Mouse (Mus musculus) forebrain, embryonic 14.5 days (tissue): ENCODE results near the gene S100a16. TPM values are rescaled to one million over a fixed set of nuclear protein-coding genes. Genes with fewer than 3 reads are reported as not detected.

ENCODE experiments used
- ATAC-seq: fragments of 200-750 bp; cut with Nextera tagmentation; 2 replicates; pipeline ENCODE4 v1.8.0; 2017; ENCODE audit warnings: mild to moderate bottlenecking, moderate library complexity
- DNase-seq: peaks from one replicate; pipeline ENCODE4 v3.0.0-alpha.2; 2015; ENCODE audit warnings: low spot score
- H3K27ac ChIP-seq: fragments of 300-500 bp; sonication (generic); 2 replicates; pipeline ENCODE4 v1.5.1; 2014; ENCODE audit warnings: low read depth, mild to moderate bottlenecking, control low read depth, low read length, moderate library complexity
- H3K27me3 ChIP-seq: fragments of 300-500 bp; sonication (generic); replicated peaks from 2 replicates; pipeline ENCODE4 v1.6.1; 2014; ENCODE audit warnings: low read length, control low read depth, mixed read lengths; ENCODE audit not compliant: control insufficient read depth, insufficient read depth
- H3K36me3 ChIP-seq: fragments of 300-500 bp; sonication (generic); 2 replicates; pipeline ENCODE4 v1.6.1; 2014; ENCODE audit warnings: low read length, control low read depth; ENCODE audit not compliant: control insufficient read depth, insufficient read depth
- H3K4me1 ChIP-seq: fragments of 300-500 bp; sonication (generic); 2 replicates; pipeline ENCODE4 v1.6.1; 2014; ENCODE audit warnings: antibody characterized with exemption, low read length, control low read depth; ENCODE audit not compliant: control insufficient read depth, insufficient read depth
- H3K4me2 ChIP-seq: fragments of 300-500 bp; sonication (generic); 2 replicates; pipeline ENCODE4 v1.6.1; 2014; ENCODE audit warnings: mild to moderate bottlenecking, control low read depth, low read length
- H3K4me3 ChIP-seq: fragments of 300-500 bp; sonication (generic); 2 replicates; pipeline ENCODE4 v1.5.1; 2014; ENCODE audit warnings: low read depth, low read length, control low read depth
- H3K9ac ChIP-seq: fragments of 300-500 bp; sonication (generic); 2 replicates; pipeline ENCODE4 v1.6.1; 2014; ENCODE audit warnings: mild to moderate bottlenecking, low read length, control low read depth, moderate library complexity
- H3K9me3 ChIP-seq: fragments of 300-500 bp; sonication (generic); replicated peaks from 2 replicates; pipeline ENCODE4 v1.6.1; 2016; ENCODE audit warnings: low read length, control low read depth, mixed read lengths; ENCODE audit not compliant: control insufficient read depth
- WGBS: fragments of 180-500 bp; shearing (Covaris S2); extraction: QIAGEN DNeasy Blood & Tissue Kit; methylation state at CpG from one replicate; pipeline ENCODE4 v1.1.7; 2014; 5-methylcytosine and 5-hydroxymethylcytosine counted together
- polyA plus RNA-seq: library from polyadenylated mRNA; unstranded; fragments of >200 nt; fragmentation: Nextera tagmentation; extraction: Ambion mirVana; gene quantifications from 2 replicates; pipeline ENCODE4 v1.2.1, GENCODE M21; 2014

S100a16 gene
- polyA plus RNA-seq, 1 experiment from 2014 or later, result 43.2 TPM

GRCm38 (mm10) chr3:90505216-90505615, 31.8 kb upstream of the S100a16 start:
- ATAC-seq (no peak), DNase-seq (no peak)
- Histone ChIP-seq H3K36me3 (peaks cover 72% of the 10 kb centered on the region), H3K9me3 (no peaks in the 10 kb centered on the region), H3K4me2 (no peak overlapping the region), H3K4me3 (no peak overlapping the region), H3K4me1 (peaks cover 11% of the 10 kb centered on the region), H3K27ac (no peak overlapping the region), H3K27me3 (no peaks in the 10 kb centered on the region), H3K9ac (no peak overlapping the region)
- WGBS, result 90% methylated on average over 5 of the region's 5 CpGs

- WGBS, result 94% methylated on average over 3 of the region's 3 CpGs
- H3K4me2 ChIP-seq, result no peak overlapping the region
- no peak for ATAC-seq
- no peaks in the 10 kb centered on the region for H3K27me3 ChIP-seq
- H3K4me3 ChIP-seq, result no peak overlapping the region
- no peak overlapping the region for H3K27ac ChIP-seq
- H3K4me1 ChIP-seq, result peaks cover 11% of the 10 kb centered on the region
- H3K36me3 ChIP-seq, result peaks cover 64% of the 10 kb centered on the region
- H3K9ac ChIP-seq, result no peak overlapping the region
- DNase-seq, result no peak
- no peaks in the 10 kb centered on the region for H3K9me3 ChIP-seq
These were observed 30.7 kb upstream of the S100a16 start for GRCm38 (mm10) chr3:90506362-90506761.

DNA sequence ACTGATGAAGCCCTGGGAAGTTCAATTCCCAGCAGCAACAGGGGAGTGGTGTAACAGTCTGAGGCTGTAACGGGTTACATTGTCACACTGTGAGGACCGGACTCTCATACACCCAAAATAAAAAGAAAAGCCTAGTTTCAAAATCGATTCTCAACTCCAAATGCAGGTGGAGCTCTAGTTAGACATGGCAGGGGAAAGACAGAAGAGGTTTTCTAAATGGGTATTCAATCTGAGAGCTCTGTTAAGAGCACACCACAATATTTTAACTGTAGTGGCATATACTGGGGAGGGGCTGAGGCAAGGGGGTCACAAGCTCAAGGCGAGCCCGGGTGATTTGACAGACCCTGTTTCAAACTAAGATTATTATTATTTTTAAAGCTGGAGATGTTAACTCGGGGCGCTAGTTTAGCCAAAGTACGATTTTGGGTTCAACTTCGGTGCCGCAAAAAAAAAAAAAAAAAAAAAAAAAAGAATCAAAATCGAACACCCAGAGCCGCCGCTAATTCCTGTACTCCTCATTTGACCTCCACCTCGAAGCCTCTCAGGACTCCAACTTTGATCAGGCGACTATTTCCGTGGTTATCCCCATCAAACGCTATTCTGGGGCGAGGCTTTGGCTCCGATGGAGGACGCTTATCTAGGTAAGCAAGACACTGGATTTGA, 28.6 kb upstream of the S100a16 start:
- no peaks in the 10 kb centered on the region for H3K9me3 ChIP-seq
- 1% methylated on average over 20 of the region's 20 CpGs for WGBS
- H3K4me2 ChIP-seq, result peak overlapping the region; percentile 83
- peaks cover 11% of the 10 kb centered on the region for H3K4me1 ChIP-seq
- peaks cover 44% of the 10 kb centered on the region for H3K36me3 ChIP-seq
- H3K27ac ChIP-seq, result peak overlapping the region; percentile 92; the same call in 1 of the 2 replicates
- peak overlapping the region; percentile 93 for H3K4me3 ChIP-seq
- H3K9ac ChIP-seq, result peak overlapping the region; percentile 99
- ATAC-seq (no peak; the same call in 1 of the 2 replicates), DNase-seq (no peak)
- H3K27me3 ChIP-seq, result peaks cover 2% of the 10 kb centered on the region; the same call in 1 of the 2 replicates

GRCm38 (mm10) chr3:90508950-90509746, 27.9 kb upstream of the S100a16 start, which contains the start of gene Chtop:
Gene Chtop, minus strand, starts transcription at chr3:90509498.
- H3K9ac ChIP-seq, result peak within 1 kb of the TSS; percentile 99
- H3K27me3 ChIP-seq, result peaks cover 9% of the 10 kb centered on the region; the same call in 1 of the 2 replicates
- peaks cover 11% of the 10 kb centered on the region for H3K4me1 ChIP-seq
- under 1% methylated on average over 65 of the region's 66 CpGs for WGBS
- peak; percentile 100 for DNase-seq
- peaks cover 36% of the 10 kb centered on the region for H3K36me3 ChIP-seq
- no peaks in the 10 kb centered on the region for H3K9me3 ChIP-seq
- ATAC-seq, result peak; percentile 95
- peak within 1 kb of the TSS; percentile 93 for H3K4me3 ChIP-seq
- peak within 1 kb of the TSS; percentile 92 for H3K27ac ChIP-seq
- H3K4me2 ChIP-seq, result peak within 1 kb of the TSS; percentile 83

DNA sequence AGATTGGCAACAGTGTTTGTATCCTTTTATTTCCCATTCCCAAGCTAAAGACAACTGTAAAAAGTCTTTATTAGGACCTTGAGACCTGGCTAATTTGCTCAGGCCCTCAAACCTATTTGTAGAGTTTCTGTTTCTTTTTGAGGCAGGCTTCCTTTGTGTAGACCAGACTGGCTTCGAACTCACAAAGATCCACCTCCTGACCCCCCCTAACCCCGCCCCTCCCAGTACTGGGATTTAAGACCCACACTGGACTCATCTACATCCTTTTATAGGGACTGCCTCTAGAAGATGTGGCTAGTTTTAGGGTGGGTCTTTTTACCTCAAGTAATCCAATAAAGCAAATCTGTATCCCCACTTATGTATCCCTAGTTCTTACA, 27.3 kb upstream of the S100a16 start:
- H3K4me1 ChIP-seq, result peaks cover 11% of the 10 kb centered on the region
- H3K9ac ChIP-seq, result peak overlapping the region; percentile 32; the same call in 1 of the 2 replicates
- peaks cover 30% of the 10 kb centered on the region for H3K36me3 ChIP-seq
- H3K27ac ChIP-seq, result peak overlapping the region; percentile 48; the same call in 1 of the 2 replicates
- ATAC-seq (peak; percentile 32), DNase-seq (no peak)
- WGBS, result 12% methylated on average over 2 of the region's 2 CpGs
- H3K9me3 ChIP-seq, result no peaks in the 10 kb centered on the region
- peak overlapping the region; percentile 41 for H3K4me2 ChIP-seq
- H3K27me3 ChIP-seq, result peaks cover 9% of the 10 kb centered on the region; the same call in 1 of the 2 replicates
- peak overlapping the region; percentile 93 for H3K4me3 ChIP-seq

DNA sequence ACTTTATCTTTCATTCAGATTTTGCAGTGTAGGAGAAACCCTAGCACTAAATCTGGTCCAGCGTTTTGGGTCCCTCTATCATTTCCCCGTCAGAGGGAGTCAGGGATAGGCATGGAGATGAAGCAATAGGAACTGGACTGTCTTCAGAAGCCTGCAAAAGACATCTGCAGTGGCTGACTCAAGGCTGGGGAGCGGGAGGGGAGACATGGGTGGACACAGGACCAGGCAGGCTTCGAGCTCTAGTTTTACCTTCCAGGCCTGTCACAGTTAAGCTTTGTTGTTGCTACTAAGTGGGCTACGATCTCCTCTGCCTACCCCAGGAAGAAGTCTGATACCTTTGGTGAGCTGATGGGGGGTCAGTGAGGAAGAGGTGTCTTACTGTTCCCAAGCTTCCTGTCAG, 24.8 kb upstream of the S100a16 start:
- DNase-seq (no peak), ATAC-seq (no peak)
- no peak overlapping the region for H3K4me3 ChIP-seq
- no peak overlapping the region for H3K4me2 ChIP-seq
- H3K9me3 ChIP-seq, result no peaks in the 10 kb centered on the region
- peaks cover 5% of the 10 kb centered on the region for H3K36me3 ChIP-seq
- H3K27ac ChIP-seq, result no peak overlapping the region
- WGBS, result 91% methylated on average over 5 of the region's 5 CpGs
- H3K4me1 ChIP-seq, result peaks cover 14% of the 10 kb centered on the region
- peaks cover 9% of the 10 kb centered on the region; the same call in 1 of the 2 replicates for H3K27me3 ChIP-seq
- H3K9ac ChIP-seq, result no peak overlapping the region

DNA sequence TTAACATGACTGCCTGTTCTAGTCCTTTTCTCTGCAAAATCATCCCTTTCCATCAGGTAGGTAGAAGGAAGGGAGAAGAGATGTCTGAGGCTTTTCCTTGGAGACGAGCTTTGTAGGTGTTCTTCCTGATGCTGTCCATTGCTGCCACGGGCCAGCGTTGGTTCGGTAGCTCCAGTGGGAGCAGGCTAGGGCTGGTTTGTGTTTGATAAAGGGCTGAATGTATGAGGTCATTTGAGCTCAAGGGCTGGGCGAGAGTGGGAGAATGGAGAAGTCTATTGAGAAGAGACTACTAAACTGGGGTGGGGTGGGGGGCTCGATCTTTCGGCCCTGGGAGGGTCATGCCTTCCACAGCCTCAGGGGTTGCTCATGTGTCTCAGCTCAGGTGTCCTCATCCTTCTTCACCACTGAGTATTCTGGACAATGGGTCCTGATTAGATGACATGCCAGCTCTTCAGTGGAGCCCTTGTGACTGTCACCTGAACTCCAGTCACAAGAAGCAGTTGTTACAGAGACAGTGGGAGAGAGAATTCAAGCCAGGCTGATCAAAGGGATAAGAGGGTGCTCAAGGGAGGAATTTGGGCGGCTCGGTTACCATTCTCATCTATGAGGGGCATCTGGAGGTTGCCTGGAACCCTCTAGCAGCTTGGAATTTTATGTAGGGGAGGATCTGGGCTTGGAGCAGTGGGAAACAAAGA, 24.0 kb upstream of the S100a16 start:
- no peak for DNase-seq
- Histone ChIP-seq H3K27ac (no peak overlapping the region), H3K4me3 (no peak overlapping the region), H3K9ac (no peak overlapping the region), H3K9me3 (no peaks in the 10 kb centered on the region), H3K4me1 (peaks cover 6% of the 10 kb centered on the region), H3K27me3 (peaks cover 9% of the 10 kb centered on the region; the same call in 1 of the 2 replicates), H3K4me2 (no peak overlapping the region), H3K36me3 (no peaks in the 10 kb centered on the region)
- no peak for ATAC-seq
- 79% methylated on average over 9 of the region's 9 CpGs for WGBS

DNA sequence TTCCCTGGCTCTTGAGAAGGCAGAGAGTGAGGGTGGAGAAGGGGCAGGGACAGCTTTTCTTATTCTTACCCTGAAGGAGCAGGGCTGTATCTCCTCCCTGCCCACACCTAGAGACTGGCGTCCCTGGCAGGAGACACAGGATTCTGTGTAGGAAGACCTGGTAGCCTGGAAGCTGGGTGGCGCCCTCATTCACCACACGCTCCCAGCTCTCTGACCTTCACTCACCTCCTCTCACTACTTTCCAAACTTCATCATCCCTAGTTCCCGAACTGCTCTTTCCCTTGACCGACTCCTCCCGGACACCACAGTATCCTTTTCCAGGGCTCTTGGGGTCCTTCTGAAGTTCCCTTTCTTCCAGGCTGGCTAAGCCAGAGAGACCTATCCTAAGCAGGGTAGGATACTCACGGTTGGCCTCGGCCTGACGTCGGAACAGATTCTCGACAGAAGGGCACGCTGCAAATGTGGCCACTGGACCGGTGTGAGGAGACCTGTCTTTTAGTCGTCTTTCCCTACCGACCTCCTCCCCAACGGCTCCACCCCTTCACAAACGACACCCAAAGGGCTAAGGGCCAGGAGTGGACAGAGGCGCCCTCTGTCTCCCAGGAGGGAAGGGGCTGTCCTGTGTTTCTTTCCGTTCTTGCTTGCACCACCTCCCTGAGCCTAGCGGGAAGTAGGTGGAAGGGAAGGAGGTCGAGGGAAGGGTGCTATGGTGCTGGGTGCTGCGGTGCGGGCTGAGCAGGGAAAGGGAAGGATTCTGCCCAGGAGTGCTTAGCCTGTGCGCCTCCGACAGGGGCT, 23.1 kb upstream of the S100a16 start, which contains the start of the genes S100a1 and S100a13:
Gene S100a1 (minus strand): TSS at position 597 of the 795 bp plus-strand sequence.
Gene S100a13 (plus strand): TSS at position 640 of the 795 bp plus-strand sequence.
- peak within 1 kb of the TSS; percentile 23 for H3K4me3 ChIP-seq
- H3K4me1 ChIP-seq, result peaks cover 4% of the 10 kb centered on the region; the same call in 1 of the 2 replicates
- peak; percentile 21; the same call in 1 of the 2 replicates for ATAC-seq
- peak within 1 kb of the TSS; percentile 60 for H3K4me2 ChIP-seq
- peak within 1 kb of the TSS; percentile 49 for H3K9ac ChIP-seq
- DNase-seq, result peak; percentile 33
- WGBS, result 7% methylated on average over 25 of the region's 25 CpGs
- peaks cover 9% of the 10 kb centered on the region; the same call in 1 of the 2 replicates for H3K27me3 ChIP-seq
- no peaks in the 10 kb centered on the region for H3K36me3 ChIP-seq
- H3K27ac ChIP-seq, result no peak within 1 kb of the TSS
- no peaks in the 10 kb centered on the region for H3K9me3 ChIP-seq
